Mouse (Mus musculus) erythroblast, embryonic 14.5 days (primary cell): ENCODE measurements around the gene Nr2e3. TPM values are rescaled to one million over a fixed set of nuclear protein-coding genes. Genes with fewer than 3 reads are reported as not detected.

Experiments used
- H3K27me3 ChIP-seq: 2 replicates; pipeline ENCODE4 v1.6.1; 2012; ENCODE audit warnings: inconsistent platforms; ENCODE audit not compliant: control insufficient read depth
- H3K36me3 ChIP-seq: 2 replicates; pipeline ENCODE4 v1.6.1; 2012; ENCODE audit warnings: mild to moderate bottlenecking, inconsistent platforms; ENCODE audit not compliant: control insufficient read depth
- H3K4me1 ChIP-seq: 2 replicates; pipeline ENCODE4 v1.6.1; 2012; ENCODE audit warnings: inconsistent platforms; ENCODE audit not compliant: control insufficient read depth
- H3K4me3 ChIP-seq: replicated peaks from 2 replicates; pipeline ENCODE3; 2012; ENCODE audit warnings: moderate library complexity, mild to moderate bottlenecking, inconsistent platforms
- H3K9me3 ChIP-seq: 2 replicates; pipeline ENCODE4 v1.6.1; 2012; ENCODE audit warnings: low read length, inconsistent platforms, mixed read lengths; ENCODE audit not compliant: control insufficient read depth
- GATA1 ChIP-seq: IDR thresholded peaks from 2 replicates; pipeline ENCODE4 v1.6.1; 2012; ENCODE audit warnings: low read length, inconsistent platforms, mixed read lengths
- TAL1 ChIP-seq: IDR thresholded peaks from 3 replicates; pipeline ENCODE4 v1.6.1; 2012; ENCODE audit warnings: low read length, inconsistent platforms, mixed read lengths
- polyA plus RNA-seq: library from polyadenylated mRNA; stranded (reverse); fragments of >175 nt; gene quantifications from 2 replicates; pipeline ENCODE4 v1.2.3, GENCODE M21; 2012

Gene Nr2e3
- polyA plus RNA-seq, 1 experiment, result not detected

- Histone ChIP-seq H3K4me1 (peaks cover 5% of the 10 kb centered on the region), H3K27me3 (no peaks in the 10 kb centered on the region), H3K36me3 (peaks cover 2% of the 10 kb centered on the region; the same call in 1 of the 2 replicates), H3K4me3 (no peak overlapping the region), H3K9me3 (no peaks in the 10 kb centered on the region)
- TF ChIP-seq GATA1 (no peak), TAL1 (no peak)
These were observed 57.1 kb downstream of the Nr2e3 start for GRCm38 (mm10) chr9:59903382-59903781.

Other genes with a start within 250 kb of the Nr2e3 start
- gene Senp8, start 209.9 kb downstream of the Nr2e3 start, polyA plus RNA-seq, result 0.01 and 0.04 TPM in 2 replicates
- 0.02 and 0.03 TPM in 2 replicates for gene Myo9a, start 209.8 kb downstream of the Nr2e3 start, polyA plus RNA-seq